Mouse (Mus musculus): ENCODE measurements around the gene Pigk. TPM values are rescaled to one million over a fixed set of nuclear protein-coding genes. Genes with fewer than 3 reads are reported as not detected.

Gene Pigk
- polyA plus RNA-seq, 1 experiment from 2014 or later: 33.7 TPM

- Histone ChIP-seq H3K36me3 (ENCODE audit: control insufficient read depth, insufficient read depth) (no peaks in the 10 kb centered on the region), H3K4me1 (replicated peaks; ENCODE audit: control insufficient read depth, insufficient read depth, low read length) (no peaks in the 10 kb centered on the region), H3K4me3 (ENCODE audit: low read depth, low read length) (no peak overlapping the region), H3K27me3 (replicated peaks; ENCODE audit: control insufficient read depth, insufficient read depth, low read length) (no peaks in the 10 kb centered on the region), H3K27ac (ENCODE audit: low read depth, low read length) (no peak overlapping the region), H3K9me3 (ENCODE audit: control insufficient read depth) (no peaks in the 10 kb centered on the region), H3K4me2 (replicated peaks; ENCODE audit: low read depth) (no peak overlapping the region), H3K9ac (ENCODE audit: low read depth, low read length) (no peak overlapping the region)
- TF ChIP-seq CTCF (IDR thresholded peaks at IDR 0.05; ENCODE audit: low read depth): no peak
- no peak for ATAC-seq
- WGBS: 68% methylated on average over 5 of the region's 5 CpGs
Measured at GRCm38 (mm10) chr3:152907087-152907486, 193.2 kb downstream of the Pigk start.

GRCm38 (mm10) chr3:152907683-152908082 is 193.8 kb downstream of the Pigk start:
- TF ChIP-seq CTCF (IDR thresholded peaks at IDR 0.05; ENCODE audit: low read depth): no peak
- ATAC-seq: no peak

GRCm38 (mm10) chr3:152911578-152911977 is 197.7 kb downstream of the Pigk start:
- Histone ChIP-seq H3K9ac (ENCODE audit: low read depth, low read length) (no peak overlapping the region), H3K4me3 (ENCODE audit: low read depth, low read length) (no peak overlapping the region), H3K27me3 (replicated peaks; ENCODE audit: control insufficient read depth, insufficient read depth, low read length) (no peaks in the 10 kb centered on the region), H3K9me3 (ENCODE audit: control insufficient read depth) (no peaks in the 10 kb centered on the region), H3K4me1 (replicated peaks; ENCODE audit: control insufficient read depth, insufficient read depth, low read length) (no peaks in the 10 kb centered on the region), H3K4me2 (replicated peaks; ENCODE audit: low read depth) (no peak overlapping the region), H3K27ac (ENCODE audit: low read depth, low read length) (no peak overlapping the region), H3K36me3 (ENCODE audit: control insufficient read depth, insufficient read depth) (no peaks in the 10 kb centered on the region)
- no peak for TF ChIP-seq CTCF (IDR thresholded peaks at IDR 0.05; ENCODE audit: low read depth)
- ATAC-seq: no peak
- WGBS: 72% methylated on average over 4 of the region's 4 CpGs

More at GRCm38 (mm10) chr3:152907683-152908082, 193.8 kb downstream of the Pigk start:
- Histone ChIP-seq H3K27me3 (replicated peaks; ENCODE audit: control insufficient read depth, insufficient read depth, low read length) (no peaks in the 10 kb centered on the region), H3K4me3 (ENCODE audit: low read depth, low read length) (no peak overlapping the region), H3K4me1 (replicated peaks; ENCODE audit: control insufficient read depth, insufficient read depth, low read length) (no peaks in the 10 kb centered on the region), H3K36me3 (ENCODE audit: control insufficient read depth, insufficient read depth) (no peaks in the 10 kb centered on the region), H3K9ac (ENCODE audit: low read depth, low read length) (no peak overlapping the region), H3K27ac (ENCODE audit: low read depth, low read length) (no peak overlapping the region), H3K9me3 (ENCODE audit: control insufficient read depth) (no peaks in the 10 kb centered on the region), H3K4me2 (replicated peaks; ENCODE audit: low read depth) (no peak overlapping the region)
- WGBS: 79% methylated on average over 5 of the region's 5 CpGs

- no peak overlapping the region for H3K27ac ChIP-seq (ENCODE audit: low read depth, low read length)
- 80% methylated on average over 23 of the region's 23 CpGs for whole genome bisulfite sequencing
- H3K36me3 ChIP-seq (ENCODE audit: control insufficient read depth, insufficient read depth): no peaks in the 10 kb centered on the region
- H3K4me2 ChIP-seq (replicated peaks; ENCODE audit: low read depth): no peak overlapping the region
- H3K4me1 ChIP-seq (replicated peaks; ENCODE audit: control insufficient read depth, insufficient read depth, low read length): no peaks in the 10 kb centered on the region
- H3K4me3 ChIP-seq (ENCODE audit: low read depth, low read length): no peak overlapping the region
- H3K27me3 ChIP-seq (replicated peaks; ENCODE audit: control insufficient read depth, insufficient read depth, low read length): no peaks in the 10 kb centered on the region
- no peaks in the 10 kb centered on the region for H3K9me3 ChIP-seq (ENCODE audit: control insufficient read depth)
- no peak for ATAC-seq
- no peak overlapping the region for H3K9ac ChIP-seq (ENCODE audit: low read depth, low read length)
- TF ChIP-seq CTCF (IDR thresholded peaks at IDR 0.05; ENCODE audit: low read depth): no peak
Measured at GRCm38 (mm10) chr3:152912216-152913101, 198.6 kb downstream of the Pigk start.

GRCm38 (mm10) chr3:152913150-152913549 is 199.2 kb downstream of the Pigk start:
- H3K4me1 ChIP-seq (replicated peaks; ENCODE audit: control insufficient read depth, insufficient read depth, low read length): no peaks in the 10 kb centered on the region
- no peaks in the 10 kb centered on the region for H3K9me3 ChIP-seq (ENCODE audit: control insufficient read depth)
- no peak overlapping the region for H3K27ac ChIP-seq (ENCODE audit: low read depth, low read length)
- no peak for TF ChIP-seq CTCF (IDR thresholded peaks at IDR 0.05; ENCODE audit: low read depth)
- 87% methylated on average over 10 of the region's 10 CpGs for WGBS
- no peaks in the 10 kb centered on the region for H3K27me3 ChIP-seq (replicated peaks; ENCODE audit: control insufficient read depth, insufficient read depth, low read length)
- H3K4me2 ChIP-seq (replicated peaks; ENCODE audit: low read depth): no peak overlapping the region
- H3K9ac ChIP-seq (ENCODE audit: low read depth, low read length): no peak overlapping the region
- ATAC-seq: no peak
- no peak overlapping the region for H3K4me3 ChIP-seq (ENCODE audit: low read depth, low read length)
- H3K36me3 ChIP-seq (ENCODE audit: control insufficient read depth, insufficient read depth): no peaks in the 10 kb centered on the region

GRCm38 (mm10) chr3:152913625-152914024 is 199.7 kb downstream of the Pigk start:
- H3K4me2 ChIP-seq (replicated peaks; ENCODE audit: low read depth): no peak overlapping the region
- H3K27me3 ChIP-seq (replicated peaks; ENCODE audit: control insufficient read depth, insufficient read depth, low read length): no peaks in the 10 kb centered on the region
- H3K4me1 ChIP-seq (replicated peaks; ENCODE audit: control insufficient read depth, insufficient read depth, low read length): no peaks in the 10 kb centered on the region
- no peak overlapping the region for H3K27ac ChIP-seq (ENCODE audit: low read depth, low read length)
- no peak overlapping the region for H3K4me3 ChIP-seq (ENCODE audit: low read depth, low read length)
- no peak for ATAC-seq
- no peaks in the 10 kb centered on the region for H3K9me3 ChIP-seq (ENCODE audit: control insufficient read depth)
- WGBS: 92% methylated on average over 3 of the region's 3 CpGs
- no peaks in the 10 kb centered on the region for H3K36me3 ChIP-seq (ENCODE audit: control insufficient read depth, insufficient read depth)
- no peak overlapping the region for H3K9ac ChIP-seq (ENCODE audit: low read depth, low read length)
- no peak for TF ChIP-seq CTCF (IDR thresholded peaks at IDR 0.05; ENCODE audit: low read depth)

All from intestine, postnatal 0 days (tissue).